Mouse (Mus musculus) ovary, postnatal 36 days (tissue): ENCODE measurements around the gene 1700029J07Rik.

Experiments used
- DNase-seq: peaks from one replicate; pipeline ENCODE4 v3.0.0; 2022; ENCODE audit warnings: low spot score, mixed read lengths

Gene 1700029J07Rik

DNA sequence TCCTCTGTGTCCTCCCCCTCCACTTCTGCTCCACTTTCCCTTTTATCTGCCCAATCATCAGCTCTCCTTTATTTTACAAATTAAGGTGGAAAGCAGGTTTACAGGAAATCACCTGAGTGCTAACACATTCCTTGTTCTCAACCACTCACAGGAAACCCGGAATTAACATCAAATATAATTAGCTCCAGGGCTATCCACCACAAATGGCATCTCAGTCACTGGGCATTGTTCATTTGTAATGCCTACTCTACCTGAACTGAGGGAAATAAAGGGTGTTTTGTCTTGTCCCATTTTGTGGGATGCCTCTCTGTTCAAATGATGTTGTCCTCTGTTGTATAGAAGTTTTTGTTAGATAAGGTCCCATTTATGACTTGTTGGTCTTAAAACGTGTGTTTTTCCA lies 24.4 kb downstream of the 1700029J07Rik start:
- DNase-seq: no peak

DNA sequence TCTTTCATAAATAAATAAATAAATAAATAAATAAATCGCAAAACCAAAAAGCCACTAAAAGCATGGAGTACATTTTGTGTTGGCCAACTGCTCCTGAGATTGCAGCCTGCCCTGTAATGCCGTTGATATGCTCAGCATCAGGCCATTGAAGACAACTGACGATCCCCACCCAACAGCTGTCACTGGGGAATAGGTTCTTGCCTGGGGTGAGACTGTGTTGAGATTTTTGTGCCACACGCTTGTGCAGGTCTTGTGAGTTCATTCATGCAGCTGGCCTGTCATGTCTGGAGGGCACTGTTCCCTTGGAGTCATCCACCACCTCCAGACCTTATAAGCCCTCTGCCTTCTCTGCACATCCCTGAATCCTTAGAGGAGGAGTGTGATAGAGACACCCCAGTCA lies 28.8 kb downstream of the 1700029J07Rik start:
- DNase-seq: no peak

DNA sequence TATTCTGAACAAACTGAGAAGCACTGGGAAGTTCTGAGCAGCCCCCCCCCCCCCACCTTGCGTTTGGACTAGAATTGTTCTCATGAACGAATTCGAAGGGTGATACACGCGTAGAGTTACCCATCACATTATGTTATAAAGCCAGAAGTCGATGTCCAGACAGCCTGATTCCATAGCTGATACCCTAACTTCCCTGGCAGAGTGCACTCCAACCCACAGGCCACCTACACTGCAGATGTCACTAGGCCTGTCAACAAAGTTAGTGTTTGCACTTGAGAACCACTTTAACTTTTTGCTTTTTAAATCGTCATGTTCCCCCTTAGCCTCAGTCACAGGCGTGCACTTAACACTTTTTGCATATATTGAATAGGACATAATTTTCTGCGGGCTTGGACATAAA lies 38.1 kb downstream of the 1700029J07Rik start:
- DNase-seq: no peak

DNA sequence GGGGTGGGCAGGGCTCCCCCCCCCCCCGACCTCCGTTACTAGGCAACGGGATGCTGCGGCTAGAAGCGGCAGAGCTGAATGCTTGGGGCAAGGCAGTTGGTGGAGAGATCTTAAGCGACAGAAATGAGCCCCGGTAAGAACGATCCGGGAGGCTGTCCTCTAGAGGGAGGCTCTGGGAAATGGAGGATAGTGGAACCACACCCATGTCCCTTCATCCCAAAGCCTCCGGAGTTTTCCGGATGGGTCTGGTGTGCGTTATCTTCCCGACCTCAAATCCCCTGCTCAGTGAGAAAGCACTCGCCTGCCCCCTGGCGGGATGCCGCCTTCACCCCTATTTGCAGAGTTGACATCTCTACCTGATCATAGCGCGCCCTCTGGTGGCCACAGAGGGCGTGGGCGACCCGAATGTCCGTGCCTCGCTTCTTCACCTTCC lies 40.5 kb downstream of the 1700029J07Rik start, which contains the start of gene Ccdc110:
Gene Ccdc110, plus strand, starts transcription at position 38 of the 433 bp plus-strand sequence.
- peak; percentile 94 for DNase-seq

DNA sequence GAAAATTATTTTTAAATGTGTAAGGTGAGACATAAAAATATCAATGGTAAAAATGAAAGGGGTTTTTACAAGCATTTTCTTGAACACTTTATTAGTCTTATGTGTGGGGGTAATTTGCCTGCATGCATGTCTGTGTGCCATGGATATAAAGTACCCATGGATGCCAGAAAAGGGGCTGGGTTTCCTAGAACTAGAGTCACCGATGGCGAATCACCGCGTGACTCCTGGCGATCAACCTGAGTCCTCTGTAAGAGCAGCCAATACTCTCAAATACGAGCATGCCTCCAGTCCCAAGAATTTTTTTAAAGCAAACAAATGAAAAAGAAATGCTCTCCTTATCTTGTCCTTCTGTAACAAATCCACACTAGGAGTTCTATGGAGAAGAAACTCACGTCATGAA lies 52.9 kb downstream of the 1700029J07Rik start:
- no peak for DNase-seq

DNA sequence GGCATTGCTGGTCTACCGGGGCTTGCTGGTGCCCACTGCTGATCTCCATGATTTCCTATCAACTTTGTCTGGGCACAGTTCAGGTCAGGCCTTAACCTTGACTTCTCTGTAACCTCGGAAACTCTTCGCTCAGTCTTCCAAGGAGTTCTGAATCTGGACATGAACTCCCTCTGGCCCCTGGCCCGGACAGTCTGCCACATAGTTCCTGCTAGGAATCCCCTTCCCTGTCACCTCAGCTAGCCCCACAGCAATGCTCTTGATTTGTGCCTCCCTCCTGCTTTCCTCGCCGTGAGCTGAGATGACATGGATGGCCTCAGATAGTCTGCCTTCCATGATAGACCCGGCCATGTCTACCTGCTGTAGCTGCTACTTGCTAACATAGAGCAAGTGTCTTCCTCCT lies 54.7 kb downstream of the 1700029J07Rik start:
- DNase-seq: no peak

DNA sequence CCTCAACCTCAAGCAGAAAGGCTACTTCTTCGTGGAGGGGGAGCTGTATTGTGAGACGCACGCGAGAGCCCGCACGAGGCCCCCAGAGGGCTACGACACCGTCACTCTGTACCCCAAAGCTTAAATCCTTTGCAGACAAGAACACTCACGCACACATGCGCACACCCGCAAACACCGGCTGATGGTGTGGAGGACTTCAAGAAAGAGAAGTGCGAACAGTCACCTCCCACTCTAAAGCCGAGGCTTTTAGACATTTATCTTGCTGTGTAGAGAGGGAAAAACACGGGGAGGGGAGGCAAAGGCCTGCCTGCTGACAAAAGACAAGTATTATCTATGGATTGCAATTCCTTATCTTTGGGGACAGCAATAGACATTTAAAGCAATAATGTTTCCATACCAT lies 56.2 kb downstream of the 1700029J07Rik start:
- DNase-seq: no peak

DNA sequence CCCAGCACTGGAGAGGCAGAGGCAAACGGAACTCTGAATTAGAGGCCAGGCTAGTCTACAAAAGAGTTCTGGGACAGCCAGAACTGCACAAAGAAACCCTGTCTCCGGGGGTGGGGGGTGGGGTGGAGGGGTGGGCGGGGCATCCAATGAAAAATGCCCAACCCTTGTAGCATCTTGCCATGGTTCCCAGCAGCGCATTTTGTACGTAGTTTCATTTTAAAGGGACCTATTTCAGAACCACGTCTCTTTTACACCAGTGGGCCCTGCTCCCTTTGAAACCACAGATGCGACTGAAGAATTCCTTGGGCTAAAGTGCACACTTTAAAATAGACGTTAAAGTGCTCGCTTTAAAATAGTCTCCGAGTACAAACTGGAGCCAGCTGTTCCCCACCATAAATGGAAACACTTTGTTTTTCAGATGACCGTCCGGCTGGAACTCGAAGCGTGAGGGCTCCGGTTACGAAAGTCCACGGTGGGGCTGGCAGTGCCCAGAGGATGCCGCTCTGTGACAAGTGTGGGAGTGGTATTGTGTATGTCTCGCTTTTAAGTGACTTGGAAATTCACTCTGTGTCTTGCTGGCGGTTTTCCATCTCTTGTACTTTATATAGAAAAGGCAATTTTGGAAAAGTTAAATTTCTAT lies 57.9 kb downstream of the 1700029J07Rik start:
- no peak for DNase-seq

DNA sequence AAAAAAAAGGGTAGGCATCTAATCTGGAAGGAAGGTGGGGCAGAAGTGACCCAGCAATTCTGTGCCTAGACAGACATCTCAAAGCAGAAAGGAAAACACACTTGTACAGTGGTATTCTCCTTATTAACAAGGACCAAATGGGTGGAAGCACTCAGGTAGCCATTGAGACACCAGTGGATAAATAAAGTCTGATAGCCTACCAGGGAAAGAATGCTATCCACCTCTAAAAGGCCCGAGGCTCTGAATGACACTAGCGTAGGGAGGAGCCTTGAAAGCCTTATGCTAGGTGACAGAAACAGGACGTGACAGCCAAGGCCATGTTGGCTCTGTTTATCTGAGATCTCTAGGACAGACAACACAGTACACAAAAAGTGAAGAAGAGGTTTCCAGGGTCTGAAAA lies 58.6 kb downstream of the 1700029J07Rik start:
- DNase-seq: no peak

DNA sequence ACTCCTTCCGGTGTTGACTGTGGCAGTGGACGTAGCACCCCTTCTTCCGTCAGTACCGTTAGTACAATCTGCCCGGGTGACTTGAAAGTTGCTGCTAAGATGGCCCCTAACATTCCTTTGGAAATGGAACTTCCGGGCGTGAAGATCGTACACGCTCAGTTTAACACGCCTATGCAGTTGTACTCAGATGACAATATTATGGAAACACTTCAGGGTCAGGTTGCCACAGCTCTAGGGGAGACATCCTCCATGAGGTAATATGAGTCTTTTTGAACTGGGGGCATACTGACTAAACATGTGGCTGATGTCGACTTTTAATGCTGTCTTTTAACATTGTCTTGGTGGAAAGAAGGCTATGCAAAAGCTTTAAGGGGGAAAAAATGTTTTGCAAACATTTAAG lies 61.3 kb downstream of the 1700029J07Rik start:
- DNase-seq: no peak

DNA sequence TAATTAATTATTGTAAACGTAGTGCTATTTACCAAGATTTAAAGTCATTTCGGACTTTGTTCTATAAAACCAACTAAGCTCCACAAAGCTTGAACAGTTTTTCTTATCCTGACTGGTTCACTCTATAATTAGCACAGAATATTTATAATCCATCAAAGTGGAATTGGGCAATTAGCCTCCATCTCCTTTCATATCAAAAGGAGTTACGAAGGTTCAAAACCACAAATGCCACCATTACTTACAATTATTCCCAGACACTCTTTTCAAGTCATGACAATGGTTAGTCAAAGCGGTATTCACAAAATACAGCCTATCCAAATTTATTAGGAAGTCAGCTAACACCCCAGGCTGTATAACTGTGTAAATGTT lies 68.8 kb downstream of the 1700029J07Rik start:
- DNase-seq: no peak

DNA sequence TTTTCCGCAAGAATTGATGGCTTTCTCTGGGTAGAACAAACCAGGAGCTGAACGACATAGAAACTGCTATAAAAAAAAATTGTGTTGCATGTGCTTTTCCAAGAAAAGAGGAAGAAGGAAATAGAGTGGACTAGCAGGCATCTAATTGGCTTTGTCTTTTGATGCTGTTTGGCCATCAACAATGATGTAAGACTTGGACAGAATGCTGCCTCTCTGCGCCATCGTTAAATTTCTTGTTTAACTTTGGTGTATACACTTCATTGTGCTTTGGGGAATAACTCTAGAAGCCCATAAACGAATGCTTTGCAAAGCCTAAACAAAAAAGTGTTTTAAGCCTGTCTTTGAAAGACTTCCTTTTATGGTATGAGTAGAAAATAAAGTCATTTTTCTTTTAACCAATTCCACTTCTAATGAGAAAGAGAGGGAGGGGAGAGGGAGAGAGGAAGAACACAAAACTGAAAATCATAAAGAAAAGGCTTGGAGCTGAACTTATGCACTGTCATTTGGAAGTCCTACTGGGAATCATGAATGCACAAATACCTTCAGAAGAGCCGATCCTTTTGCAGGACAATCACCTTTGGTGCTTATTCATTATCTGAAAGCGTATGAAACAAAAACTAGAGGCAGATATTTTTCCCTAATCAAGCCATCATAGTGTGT lies 69.3 kb downstream of the 1700029J07Rik start:
- DNase-seq: no peak

DNA sequence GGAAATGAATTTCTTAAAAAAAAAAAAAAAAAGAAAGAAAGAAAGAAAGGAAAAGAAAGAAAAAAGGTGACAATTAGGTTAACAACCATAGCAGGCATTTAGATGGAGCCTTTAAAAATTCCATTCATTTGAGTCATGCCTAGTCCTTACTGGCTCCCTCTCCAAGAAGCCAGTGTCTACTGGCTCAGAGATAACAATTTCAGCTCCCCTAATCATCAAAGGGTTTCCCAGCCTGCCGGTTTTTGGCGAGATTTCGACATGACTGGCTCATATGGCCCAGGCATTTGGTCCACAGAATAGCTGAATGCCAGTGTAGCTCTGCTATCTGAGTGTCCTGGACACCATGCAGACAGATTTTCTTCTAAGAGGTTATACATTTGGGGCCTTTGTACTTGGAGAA lies 71.4 kb downstream of the 1700029J07Rik start:
- DNase-seq: no peak
